Mouse (Mus musculus): Measurements from ENCODE around the gene Maz. TPM values are rescaled to one million over a fixed set of nuclear protein-coding genes. Genes with fewer than 3 reads are reported as not detected.
A peak's percentile ranks its signal among the peaks of the same experiment; 100 is the strongest.

The Maz gene
- polyA plus RNA-seq, 1 experiment from 2014 or later: 48.1 TPM

DNA sequence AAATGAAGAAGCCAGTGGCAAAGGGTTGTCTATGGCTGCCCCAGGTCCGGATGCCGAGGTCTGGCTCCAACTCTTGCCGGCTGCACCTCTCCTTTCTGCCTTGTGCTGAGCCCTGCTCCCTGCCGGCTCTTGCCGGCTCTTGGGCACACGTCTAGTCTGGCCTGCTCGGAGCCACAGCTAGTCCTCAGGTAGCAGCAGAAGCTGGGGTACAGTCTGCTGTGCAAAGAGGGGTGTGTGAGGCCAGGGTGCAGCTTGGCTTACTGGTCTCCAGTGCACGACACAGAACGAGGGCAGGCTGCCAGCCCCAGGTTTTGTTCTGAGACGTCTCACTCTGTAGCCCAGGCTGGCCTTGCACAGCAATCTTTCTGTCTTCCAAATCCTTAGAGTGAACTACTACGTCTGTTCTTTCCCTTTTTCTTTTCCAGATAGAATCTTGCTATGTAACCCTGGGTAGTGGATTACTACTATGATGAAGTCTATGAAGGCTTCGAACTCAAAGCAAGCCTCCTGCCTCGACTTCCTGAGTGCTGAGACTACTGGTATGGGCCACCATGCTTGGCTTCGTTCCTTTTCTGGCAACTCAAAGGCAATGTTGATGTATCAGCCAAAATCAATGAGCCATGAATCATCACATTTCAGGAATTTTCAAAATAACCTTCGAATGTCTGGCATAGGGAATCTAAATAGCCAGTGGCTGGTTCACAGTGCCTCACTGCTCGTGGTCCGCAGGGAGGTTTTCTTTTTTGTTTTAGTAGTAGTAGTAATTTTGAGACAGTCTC is 17.3 kb downstream of the Maz start:
- H3K4me1 ChIP-seq (ENCODE audit: insufficient read depth, low read length): peaks cover 26% of the 10 kb centered on the region
- peak overlapping the region; percentile 33; the same call in 1 of the 2 replicates for H3K9ac ChIP-seq (replicated peaks; ENCODE audit: low read length)
- H3K36me3 ChIP-seq (ENCODE audit: insufficient read depth, low read length): peaks cover 13% of the 10 kb centered on the region
- no peak for ATAC-seq (ENCODE audit: low FRiP score, low TSS enrichment)
- WGBS: 67% methylated on average over 17 of the region's 17 CpGs
- H3K27me3 ChIP-seq (ENCODE audit: insufficient read depth, low read length): no peaks in the 10 kb centered on the region
- H3K9me3 ChIP-seq (ENCODE audit: low read length): no peaks in the 10 kb centered on the region
- H3K4me2 ChIP-seq (replicated peaks; ENCODE audit: low read depth, low read length): no peak overlapping the region
- H3K4me3 ChIP-seq (ENCODE audit: low read length): no peak overlapping the region
- peak overlapping the region; percentile 84 for H3K27ac ChIP-seq (ENCODE audit: low read length)

DNA sequence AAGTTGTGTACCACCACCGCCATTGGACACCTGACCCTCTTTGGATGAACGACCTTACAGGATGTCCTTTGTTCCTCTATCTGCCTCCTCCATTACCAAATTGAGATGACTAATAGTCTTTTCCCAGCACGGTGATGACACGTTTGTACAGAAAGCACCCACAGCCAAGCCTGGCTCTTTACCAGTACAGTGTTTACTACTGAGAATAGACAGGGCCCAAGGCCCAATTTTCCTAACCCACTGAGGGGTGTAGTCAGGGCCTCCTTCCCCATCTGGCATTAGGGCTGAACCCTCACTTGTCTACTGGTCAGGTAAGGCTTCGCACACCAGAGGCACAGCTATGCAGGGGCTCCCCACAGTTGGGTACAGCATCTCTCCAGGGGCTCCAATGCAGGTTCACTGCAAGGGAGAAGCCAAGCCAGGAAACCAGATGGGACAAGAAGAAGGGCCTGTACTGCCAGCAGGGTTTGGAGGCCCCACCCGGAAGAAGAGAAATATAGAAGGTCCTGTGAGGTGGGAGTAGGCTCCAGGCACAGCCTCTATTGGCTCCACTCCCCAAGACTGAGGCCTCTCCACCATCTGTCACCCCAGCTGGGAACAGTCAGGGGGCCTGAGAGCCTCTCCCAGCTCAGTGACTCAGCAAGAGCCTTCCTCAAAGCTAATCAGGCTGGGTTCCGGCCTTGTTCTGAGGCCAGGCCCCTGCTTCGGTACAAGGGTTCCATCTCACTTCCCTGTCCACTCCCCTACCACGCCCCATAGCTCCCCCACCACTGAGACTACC is 18.4 kb downstream of the Maz start:
- H3K9ac ChIP-seq (replicated peaks; ENCODE audit: low read length): peak overlapping the region; percentile 33
- 42% methylated on average over 9 of the region's 9 CpGs for WGBS
- no peaks in the 10 kb centered on the region for H3K9me3 ChIP-seq (ENCODE audit: low read length)
- no peak overlapping the region for H3K4me2 ChIP-seq (replicated peaks; ENCODE audit: low read depth, low read length)
- no peaks in the 10 kb centered on the region for H3K27me3 ChIP-seq (ENCODE audit: insufficient read depth, low read length)
- peaks cover 19% of the 10 kb centered on the region for H3K4me1 ChIP-seq (ENCODE audit: insufficient read depth, low read length)
- H3K27ac ChIP-seq (ENCODE audit: low read length): peak overlapping the region; percentile 84
- H3K4me3 ChIP-seq (ENCODE audit: low read length): no peak overlapping the region
- ATAC-seq (ENCODE audit: low FRiP score, low TSS enrichment): peak; percentile 91
- peaks cover 10% of the 10 kb centered on the region for H3K36me3 ChIP-seq (ENCODE audit: insufficient read depth, low read length)

DNA sequence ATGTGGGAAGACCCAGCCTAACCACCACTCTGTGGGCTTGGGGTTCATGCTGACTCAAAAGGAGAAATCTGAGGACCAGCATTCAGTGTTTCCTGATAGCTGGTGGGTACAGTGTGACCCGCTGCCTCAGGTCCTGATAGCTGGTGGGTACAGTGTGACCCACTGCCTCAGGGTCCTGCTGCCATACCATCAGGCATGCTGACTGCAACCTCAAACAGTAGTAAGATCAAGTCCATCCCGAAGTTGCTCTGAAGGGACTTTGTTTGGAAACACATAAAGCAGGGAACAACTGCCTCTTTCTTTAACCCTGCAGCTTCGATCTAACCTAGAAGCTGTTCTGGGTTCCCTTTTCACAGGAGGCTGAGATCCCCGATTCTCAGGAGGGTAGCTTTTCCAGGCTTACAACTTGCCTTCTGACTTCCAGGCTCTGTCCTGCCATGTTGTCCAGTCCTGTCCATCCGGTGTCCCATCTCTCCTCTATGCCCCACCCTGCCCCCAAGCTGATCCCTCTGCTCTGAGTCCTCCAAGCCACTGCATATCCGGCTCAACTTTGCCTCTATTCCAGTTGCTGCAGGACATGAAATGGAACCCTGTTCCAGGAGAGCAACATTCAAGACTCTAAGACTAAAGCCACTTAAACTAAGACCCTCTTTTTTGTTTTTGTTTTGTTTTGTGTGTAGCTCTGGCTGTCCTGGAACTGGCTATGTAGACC is 19.4 kb downstream of the Maz start:
- ATAC-seq (ENCODE audit: low FRiP score, low TSS enrichment): no peak
- WGBS: 88% methylated on average over 6 of the region's 6 CpGs
- Histone ChIP-seq H3K4me1 (ENCODE audit: insufficient read depth, low read length) (peaks cover 16% of the 10 kb centered on the region), H3K9me3 (ENCODE audit: low read length) (no peaks in the 10 kb centered on the region), H3K27ac (ENCODE audit: low read length) (no peak overlapping the region), H3K9ac (replicated peaks; ENCODE audit: low read length) (no peak overlapping the region), H3K27me3 (ENCODE audit: insufficient read depth, low read length) (no peaks in the 10 kb centered on the region), H3K4me2 (replicated peaks; ENCODE audit: low read depth, low read length) (no peak overlapping the region), H3K36me3 (ENCODE audit: insufficient read depth, low read length) (peaks cover 1% of the 10 kb centered on the region; the same call in 1 of the 2 replicates), H3K4me3 (ENCODE audit: low read length) (no peak overlapping the region)

DNA sequence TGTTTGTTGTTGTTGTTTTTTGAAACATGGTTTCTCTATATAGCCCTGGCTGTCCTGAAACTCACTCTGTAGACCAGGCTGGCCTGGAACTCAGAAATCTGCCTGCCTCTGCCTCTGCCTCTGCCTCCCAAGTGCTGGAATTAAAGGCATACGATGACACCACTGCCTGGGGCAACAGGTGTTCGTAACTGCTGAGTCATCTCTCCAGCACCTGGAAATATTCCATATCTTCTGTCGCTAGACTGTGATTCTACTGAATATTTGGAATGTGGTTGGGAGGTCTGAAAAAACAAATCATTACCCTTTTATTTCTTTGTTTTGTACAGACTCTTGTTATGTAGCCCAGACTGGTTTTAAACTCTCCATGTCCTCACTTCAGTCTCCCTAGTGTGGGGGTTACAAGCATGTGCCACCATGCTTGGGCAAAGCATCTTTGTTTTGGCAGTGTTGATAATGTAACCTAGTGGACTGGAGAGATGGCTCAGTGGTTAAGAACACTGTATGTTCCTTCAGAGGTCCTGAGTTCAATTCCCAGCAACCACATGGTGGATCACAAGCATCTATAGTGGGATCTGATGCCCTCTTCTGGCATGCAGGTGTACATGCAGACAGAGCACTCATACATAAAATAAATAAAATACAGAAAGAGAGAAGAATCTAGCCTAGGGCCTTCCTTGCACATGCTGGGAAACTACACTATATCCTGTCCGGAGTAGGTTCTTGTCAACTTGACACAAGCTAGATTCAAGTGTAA is 22.5 kb downstream of the Maz start:
- WGBS: 79% methylated on average over 4 of the region's 4 CpGs
- no peak overlapping the region for H3K27ac ChIP-seq (ENCODE audit: low read length)
- H3K4me3 ChIP-seq (ENCODE audit: low read length): no peak overlapping the region
- H3K4me2 ChIP-seq (replicated peaks; ENCODE audit: low read depth, low read length): no peak overlapping the region
- H3K27me3 ChIP-seq (ENCODE audit: insufficient read depth, low read length): no peaks in the 10 kb centered on the region
- no peak for ATAC-seq (ENCODE audit: low FRiP score, low TSS enrichment)
- H3K4me1 ChIP-seq (ENCODE audit: insufficient read depth, low read length): peaks cover 12% of the 10 kb centered on the region
- no peak overlapping the region for H3K9ac ChIP-seq (replicated peaks; ENCODE audit: low read length)
- no peaks in the 10 kb centered on the region for H3K36me3 ChIP-seq (ENCODE audit: insufficient read depth, low read length)
- H3K9me3 ChIP-seq (ENCODE audit: low read length): no peaks in the 10 kb centered on the region

DNA sequence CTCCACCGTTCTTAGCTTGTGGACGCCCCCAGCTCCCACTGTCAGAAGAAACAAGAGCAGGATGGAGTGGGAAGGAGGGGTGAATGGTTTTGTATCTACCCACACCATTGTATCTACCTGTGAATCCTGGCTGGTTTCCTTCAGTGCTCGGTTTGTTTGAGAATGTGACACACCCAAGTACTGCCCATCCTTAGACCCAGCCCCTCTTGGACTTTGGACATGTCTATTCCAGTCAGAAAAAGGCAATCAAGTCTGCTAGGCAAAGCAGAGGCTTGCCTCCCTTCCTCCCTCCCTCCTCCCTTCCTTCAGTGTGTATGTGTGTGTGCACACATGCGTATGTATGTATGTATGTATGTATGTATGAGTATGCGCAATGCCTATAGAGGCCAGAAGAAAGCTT is 23.2 kb downstream of the Maz start:
- Histone ChIP-seq H3K36me3 (ENCODE audit: insufficient read depth, low read length) (no peaks in the 10 kb centered on the region), H3K9me3 (ENCODE audit: low read length) (no peaks in the 10 kb centered on the region), H3K4me3 (ENCODE audit: low read length) (no peak overlapping the region), H3K27me3 (ENCODE audit: insufficient read depth, low read length) (no peaks in the 10 kb centered on the region), H3K9ac (replicated peaks; ENCODE audit: low read length) (no peak overlapping the region), H3K4me2 (replicated peaks; ENCODE audit: low read depth, low read length) (no peak overlapping the region), H3K4me1 (ENCODE audit: insufficient read depth, low read length) (peaks cover 5% of the 10 kb centered on the region), H3K27ac (ENCODE audit: low read length) (no peak overlapping the region)
- WGBS: 85% methylated on average over 5 of the region's 5 CpGs
- ATAC-seq (ENCODE audit: low FRiP score, low TSS enrichment): no peak

DNA sequence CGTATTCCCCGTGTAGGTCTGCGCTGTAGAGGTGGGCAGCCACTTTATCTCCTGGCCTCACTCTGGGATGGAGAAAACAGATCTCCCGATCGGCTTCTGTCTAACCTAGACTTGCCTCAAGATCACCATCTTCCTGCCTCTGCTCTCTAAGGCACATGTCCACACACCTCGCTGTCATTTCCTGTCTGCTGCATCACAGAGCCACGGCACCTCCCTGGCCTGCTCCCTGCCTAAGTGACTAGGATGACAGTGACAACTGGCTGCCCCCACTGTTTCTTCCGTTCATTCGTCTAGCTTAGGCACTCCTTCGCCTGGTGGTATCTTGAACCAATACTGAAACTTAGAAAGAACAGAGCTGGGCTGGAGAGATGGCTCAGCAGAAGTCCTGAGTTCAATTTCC is 27.3 kb downstream of the Maz start:
- 76% methylated on average over 10 of the region's 10 CpGs for WGBS
- no peak overlapping the region for H3K4me2 ChIP-seq (replicated peaks; ENCODE audit: low read depth, low read length)
- no peak overlapping the region for H3K27ac ChIP-seq (ENCODE audit: low read length)
- H3K4me3 ChIP-seq (ENCODE audit: low read length): no peak overlapping the region
- H3K36me3 ChIP-seq (ENCODE audit: insufficient read depth, low read length): 0 out of 2 replicates have a peak, but pooled peaks cover 7% of the 10 kb centered on the region
- H3K9me3 ChIP-seq (ENCODE audit: low read length): no peaks in the 10 kb centered on the region
- no peaks in the 10 kb centered on the region for H3K27me3 ChIP-seq (ENCODE audit: insufficient read depth, low read length)
- no peak overlapping the region for H3K9ac ChIP-seq (replicated peaks; ENCODE audit: low read length)
- no peaks in the 10 kb centered on the region for H3K4me1 ChIP-seq (ENCODE audit: insufficient read depth, low read length)
- no peak for ATAC-seq (ENCODE audit: low FRiP score, low TSS enrichment)

DNA sequence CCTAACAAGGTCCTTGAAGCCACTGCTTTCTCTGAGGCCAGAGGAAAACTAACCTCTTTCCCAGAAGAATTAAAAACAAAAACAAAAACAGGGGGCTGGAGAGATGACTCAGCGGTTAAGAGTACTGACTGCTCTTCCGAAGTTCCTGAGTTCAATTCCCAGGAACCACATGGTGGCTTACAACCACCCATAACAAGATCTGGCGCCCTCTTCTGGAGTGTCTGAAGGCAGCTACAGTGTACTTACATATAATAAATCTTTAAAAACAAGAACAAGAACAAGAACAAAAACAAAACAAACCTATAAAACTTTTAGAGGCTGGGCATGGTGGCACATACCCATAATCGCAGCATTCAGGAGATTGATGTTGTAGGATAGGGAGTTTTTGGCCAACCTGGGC is 30.4 kb downstream of the Maz start:
- no peak overlapping the region for H3K27ac ChIP-seq (ENCODE audit: low read length)
- no peaks in the 10 kb centered on the region for H3K9me3 ChIP-seq (ENCODE audit: low read length)
- H3K4me3 ChIP-seq (ENCODE audit: low read length): no peak overlapping the region
- H3K4me1 ChIP-seq (ENCODE audit: insufficient read depth, low read length): no peaks in the 10 kb centered on the region
- WGBS: 80% methylated on average over 4 of the region's 4 CpGs
- 0 out of 2 replicates have a peak, but pooled peaks cover 7% of the 10 kb centered on the region for H3K36me3 ChIP-seq (ENCODE audit: insufficient read depth, low read length)
- ATAC-seq (ENCODE audit: low FRiP score, low TSS enrichment): no peak
- no peak overlapping the region for H3K4me2 ChIP-seq (replicated peaks; ENCODE audit: low read depth, low read length)
- H3K27me3 ChIP-seq (ENCODE audit: insufficient read depth, low read length): no peaks in the 10 kb centered on the region
- H3K9ac ChIP-seq (replicated peaks; ENCODE audit: low read length): no peak overlapping the region

DNA sequence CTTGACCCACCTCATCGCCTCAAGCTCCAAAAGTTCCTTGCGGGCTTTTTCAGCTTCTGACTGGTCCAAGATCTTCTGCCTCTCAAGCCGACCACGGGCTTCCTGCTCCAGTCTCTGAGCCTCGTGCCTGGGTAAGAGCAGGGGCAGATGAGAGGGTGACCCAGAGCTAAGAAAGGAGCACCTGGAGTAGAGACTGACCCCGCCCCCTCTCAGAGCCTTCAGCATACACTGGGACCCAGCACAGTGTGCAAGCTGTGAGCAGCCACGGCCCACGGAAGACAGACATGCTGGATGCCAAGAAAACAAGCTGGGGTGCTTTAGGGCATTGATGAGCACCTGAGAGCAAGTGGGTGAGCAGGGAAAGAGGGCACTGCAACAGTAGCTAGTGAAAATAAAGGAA is 38.0 kb downstream of the Maz start:
- Histone ChIP-seq H3K4me2 (replicated peaks; ENCODE audit: low read depth, low read length) (no peak overlapping the region), H3K36me3 (ENCODE audit: insufficient read depth, low read length) (no peaks in the 10 kb centered on the region), H3K4me3 (ENCODE audit: low read length) (no peak overlapping the region), H3K4me1 (ENCODE audit: insufficient read depth, low read length) (no peaks in the 10 kb centered on the region), H3K9me3 (ENCODE audit: low read length) (no peaks in the 10 kb centered on the region), H3K9ac (replicated peaks; ENCODE audit: low read length) (no peak overlapping the region), H3K27ac (ENCODE audit: low read length) (no peak overlapping the region), H3K27me3 (ENCODE audit: insufficient read depth, low read length) (no peaks in the 10 kb centered on the region)
- ATAC-seq (ENCODE audit: low FRiP score, low TSS enrichment): no peak
- WGBS: 74% methylated on average over 8 of the region's 8 CpGs

DNA sequence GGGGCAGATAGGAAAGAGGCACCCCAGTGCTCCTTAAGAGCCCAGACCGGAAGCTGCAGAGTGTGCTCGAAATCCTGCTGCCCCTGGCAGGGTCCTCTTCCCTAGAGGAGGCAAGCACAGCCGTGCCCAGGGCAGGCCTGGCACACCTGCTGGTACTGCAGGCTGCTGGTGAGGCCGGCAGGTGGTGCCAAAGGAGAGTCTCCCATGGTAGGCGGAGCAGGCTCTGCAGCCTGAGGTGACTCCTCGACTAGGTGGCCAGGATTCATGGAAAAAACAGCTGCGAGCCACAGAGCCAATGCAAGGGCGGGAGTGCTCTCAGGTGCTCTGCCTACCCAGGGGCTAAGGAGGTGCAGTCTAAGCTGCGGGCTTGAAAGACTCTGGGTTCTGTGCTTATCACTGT is 40.5 kb downstream of the Maz start:
- WGBS: 45% methylated on average over 9 of the region's 9 CpGs
- peak; percentile 62 for ATAC-seq (ENCODE audit: low FRiP score, low TSS enrichment)
- no peaks in the 10 kb centered on the region for H3K4me1 ChIP-seq (ENCODE audit: insufficient read depth, low read length)

More for the DNA sequence above, 40.5 kb downstream of the Maz start:
- Histone ChIP-seq H3K36me3 (ENCODE audit: insufficient read depth, low read length) (peaks cover 2% of the 10 kb centered on the region; the same call in 1 of the 2 replicates), H3K4me2 (replicated peaks; ENCODE audit: low read depth, low read length) (no peak overlapping the region), H3K9ac (replicated peaks; ENCODE audit: low read length) (no peak overlapping the region), H3K27me3 (ENCODE audit: insufficient read depth, low read length) (no peaks in the 10 kb centered on the region), H3K27ac (ENCODE audit: low read length) (no peak overlapping the region), H3K4me3 (ENCODE audit: low read length) (no peak overlapping the region), H3K9me3 (ENCODE audit: low read length) (no peaks in the 10 kb centered on the region)

Data from kidney, embryonic 16.5 days (tissue).